Mouse (Mus musculus): ENCODE results near the gene Ppl.

Gene Ppl

DNA sequence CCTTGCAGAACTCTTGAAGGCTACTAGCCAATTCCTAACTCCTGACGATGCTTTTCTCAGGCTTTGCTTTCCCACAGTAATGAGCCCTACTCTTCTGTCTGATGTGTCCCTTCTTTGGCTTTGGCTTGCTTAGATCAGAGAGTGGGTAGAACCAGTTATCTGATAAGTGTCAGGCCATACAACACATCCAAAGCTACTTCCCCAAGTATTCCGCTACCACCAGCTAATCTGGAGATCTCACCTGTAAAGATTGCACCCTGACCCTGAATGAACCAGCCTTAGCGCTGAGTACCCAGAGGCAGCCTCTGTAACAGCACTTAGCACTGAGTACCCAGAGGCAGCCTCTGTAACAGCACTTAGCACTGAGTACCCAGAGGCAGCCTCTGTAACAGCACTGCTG is 86.9 kb downstream of the Ppl start:
- DNase-seq (ENCODE audit: inconsistent age in 2 of 2, low spot score in 1 of 2) = no peak

DNA sequence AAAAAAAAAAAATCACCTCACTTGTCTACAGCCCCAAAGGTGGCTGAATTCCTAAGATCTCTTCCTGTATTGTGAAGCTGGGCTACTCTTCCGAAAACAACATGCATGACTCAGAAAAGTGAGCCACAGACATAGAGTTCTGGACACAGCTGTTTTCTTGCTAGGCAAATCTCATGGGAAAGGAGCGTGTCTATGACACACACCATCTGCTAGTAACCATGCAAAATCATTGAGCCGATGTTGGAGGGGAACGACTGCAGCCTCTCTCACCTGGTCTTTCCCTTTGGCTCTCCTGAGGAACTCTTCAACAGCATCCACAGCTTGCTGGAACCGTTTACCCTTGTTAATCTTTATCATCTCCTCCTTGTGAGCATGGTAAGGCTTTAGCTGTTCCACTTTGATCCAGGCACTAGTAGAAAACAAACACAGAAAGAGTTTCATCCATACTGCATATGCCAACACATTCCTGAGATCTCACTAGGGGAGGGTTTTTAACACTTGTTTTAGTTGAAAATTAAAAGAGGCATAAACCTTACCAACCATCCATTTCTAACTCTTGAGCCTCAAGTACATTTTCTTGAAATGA is 95.5 kb downstream of the Ppl start:
- DNase-seq (ENCODE audit: inconsistent age in 2 of 2, low spot score in 1 of 2) = no peak

Measured in adrenal gland, adult (tissue).